Mouse (Mus musculus) intestine, embryonic 14.5 days (tissue): ENCODE measurements around the gene P2ry12. TPM values are rescaled to one million over a fixed set of nuclear protein-coding genes. Genes with fewer than 3 reads are reported as not detected.

ENCODE experiments used
- ATAC-seq: fragments of 200-750 bp; cut with Nextera tagmentation; replicated peaks from 2 replicates; pipeline ENCODE4 v1.8.0; 2017; ENCODE audit warnings: low read depth, moderate number of reproducible peaks, moderate TSS enrichment, moderate library complexity; ENCODE audit not compliant: low FRiP score, low TSS enrichment
- DNase-seq: peaks from one replicate; pipeline ENCODE4 v3.0.0-alpha.2; 2018; ENCODE audit warnings: low spot score
- H3K27ac ChIP-seq: fragments of 300-500 bp; sonication (generic); 2 replicates; pipeline ENCODE4 v1.5.1; 2014; ENCODE audit warnings: low read depth, mild to moderate bottlenecking, control low read depth
- H3K27me3 ChIP-seq: fragments of 300-500 bp; sonication (generic); replicated peaks from 2 replicates; pipeline ENCODE4 v1.6.1; 2014; ENCODE audit warnings: low read length, control low read depth; ENCODE audit not compliant: control insufficient read depth, insufficient read depth
- H3K36me3 ChIP-seq: fragments of 300-500 bp; sonication (generic); 2 replicates; pipeline ENCODE4 v1.6.1; 2014; ENCODE audit warnings: low read length, control low read depth; ENCODE audit not compliant: control insufficient read depth, insufficient read depth
- H3K4me1 ChIP-seq: fragments of 300-500 bp; sonication (generic); replicated peaks from 2 replicates; pipeline ENCODE4 v1.6.1; 2014; ENCODE audit warnings: low read length, control low read depth, mixed read lengths; ENCODE audit not compliant: control insufficient read depth, insufficient read depth
- H3K4me2 ChIP-seq: fragments of 300-500 bp; sonication (generic); 2 replicates; pipeline ENCODE4 v1.6.1; 2014; ENCODE audit warnings: low read length
- H3K4me3 ChIP-seq: fragments of 300-500 bp; sonication (generic); 2 replicates; pipeline ENCODE4 v1.5.1; 2014; ENCODE audit warnings: low read depth, low read length, control low read depth, mixed read lengths
- H3K9ac ChIP-seq: fragments of 300-500 bp; sonication (generic); 2 replicates; pipeline ENCODE4 v1.6.1; 2014; ENCODE audit warnings: mild to moderate bottlenecking, low read length
- H3K9me3 ChIP-seq: fragments of 300-500 bp; sonication (generic); 2 replicates; pipeline ENCODE4 v1.6.1; 2016; ENCODE audit warnings: low read length, control low read depth; ENCODE audit not compliant: control insufficient read depth
- WGBS: fragments of 180-500 bp; shearing (Covaris S2); extraction: QIAGEN DNeasy Blood & Tissue Kit; methylation state at CpG from one replicate; pipeline ENCODE4 v1.1.7; 2014; 5-methylcytosine and 5-hydroxymethylcytosine counted together
- polyA plus RNA-seq: library from polyadenylated mRNA; unstranded; fragments of >200 nt; fragmentation: Nextera tagmentation; extraction: Ambion mirVana; gene quantifications from 2 replicates; pipeline ENCODE4 v1.2.1, GENCODE M21; 2014

Gene P2ry12
- polyA plus RNA-seq, 1 experiment from 2014 or later: 1.9 TPM

DNA sequence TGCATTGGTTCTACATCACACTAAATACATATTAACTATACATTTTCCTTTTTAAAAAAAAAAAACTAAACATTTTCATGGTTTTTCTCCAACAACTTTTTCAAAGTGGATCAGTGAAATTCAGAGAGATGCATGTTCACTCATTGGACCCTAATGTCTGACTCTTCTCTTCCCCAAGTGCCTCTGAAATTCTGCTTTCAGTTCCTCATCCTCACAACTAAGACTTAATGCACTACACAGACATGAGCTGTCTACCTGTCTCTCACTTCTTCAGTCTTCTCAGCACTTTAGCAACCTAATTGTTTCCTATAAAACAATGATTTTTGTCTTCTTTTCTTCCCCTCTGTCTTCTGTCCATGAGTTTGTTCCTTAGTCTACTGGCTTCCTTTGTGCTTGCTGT is 37.3 kb downstream of the P2ry12 start:
- ATAC-seq: no peak
- Histone ChIP-seq H3K9me3 (no peaks in the 10 kb centered on the region), H3K27me3 (no peaks in the 10 kb centered on the region), H3K4me2 (no peak overlapping the region), H3K4me3 (no peak overlapping the region), H3K36me3 (no peaks in the 10 kb centered on the region), H3K27ac (no peak overlapping the region), H3K4me1 (no peaks in the 10 kb centered on the region), H3K9ac (no peak overlapping the region)
- no peak for DNase-seq

DNA sequence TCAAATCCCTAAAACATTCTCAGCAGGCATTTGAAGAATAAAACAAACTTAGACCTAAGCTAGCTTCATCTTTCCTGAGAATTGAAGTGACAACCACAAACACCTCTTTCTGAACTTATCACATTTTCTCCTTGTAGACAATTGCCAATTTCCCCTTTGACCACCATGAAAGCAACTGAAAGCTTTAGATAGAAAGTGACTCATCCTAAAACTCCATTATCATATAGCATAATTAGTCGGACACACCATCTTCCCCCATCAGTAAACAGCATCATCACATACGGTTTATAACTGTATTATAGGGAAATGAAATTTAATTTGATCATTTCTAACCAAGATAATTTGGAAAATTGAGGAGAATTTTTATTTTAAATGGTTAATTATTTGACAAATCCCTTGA is 40.4 kb downstream of the P2ry12 start:
- Histone ChIP-seq H3K27me3 (no peaks in the 10 kb centered on the region), H3K4me1 (no peaks in the 10 kb centered on the region), H3K4me2 (no peak overlapping the region), H3K36me3 (no peaks in the 10 kb centered on the region), H3K4me3 (no peak overlapping the region), H3K9me3 (no peaks in the 10 kb centered on the region), H3K9ac (no peak overlapping the region), H3K27ac (no peak overlapping the region)
- DNase-seq: no peak
- WGBS: 89% methylated on average over 2 of the region's 2 CpGs
- ATAC-seq: no peak

DNA sequence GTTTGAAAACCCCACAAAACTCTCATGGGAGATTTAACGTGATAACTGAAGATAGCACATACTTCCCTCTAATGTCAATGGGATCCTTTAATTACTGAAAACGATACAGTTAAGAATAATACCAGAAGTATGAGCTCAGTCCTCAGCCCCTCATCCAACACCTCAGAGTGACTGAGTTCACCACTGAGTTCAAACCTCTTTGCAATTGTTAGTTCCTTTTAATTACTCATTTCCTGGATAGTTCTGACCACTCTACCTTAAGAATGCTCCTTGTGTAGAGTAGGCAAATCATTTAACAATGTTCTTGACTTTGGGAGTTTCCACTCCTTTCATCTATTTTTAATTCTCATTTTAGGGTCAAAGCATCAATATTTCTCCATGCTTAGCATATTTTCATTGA is 43.3 kb downstream of the P2ry12 start:
- DNase-seq (no peak), ATAC-seq (no peak)
- Histone ChIP-seq H3K9me3 (no peaks in the 10 kb centered on the region), H3K4me2 (no peak overlapping the region), H3K4me3 (no peak overlapping the region), H3K36me3 (no peaks in the 10 kb centered on the region), H3K4me1 (no peaks in the 10 kb centered on the region), H3K27ac (no peak overlapping the region), H3K9ac (no peak overlapping the region), H3K27me3 (no peaks in the 10 kb centered on the region)
- 83% methylated on average over 2 of the region's 2 CpGs for WGBS

DNA sequence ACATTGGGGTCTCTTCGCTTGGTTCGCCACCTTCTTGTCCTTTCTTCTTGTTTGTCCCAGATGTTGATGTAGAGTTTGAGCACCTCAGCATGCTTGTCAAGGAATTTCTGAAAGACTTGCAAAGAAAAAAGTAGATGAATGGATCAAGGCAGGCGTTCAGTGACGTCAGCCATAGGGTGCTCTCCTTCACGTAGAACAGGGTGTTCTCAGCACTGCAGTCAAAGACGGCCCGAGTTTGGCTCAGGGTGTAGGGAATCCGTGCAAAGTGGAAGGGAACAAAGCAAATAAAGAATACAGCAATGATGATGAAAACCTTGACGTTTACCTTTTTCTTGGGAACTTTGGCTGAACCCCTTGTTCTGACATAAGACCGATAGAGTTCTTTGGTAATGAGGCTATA is 45.5 kb downstream of the P2ry12 start:
- Histone ChIP-seq H3K36me3 (no peaks in the 10 kb centered on the region), H3K27ac (no peak overlapping the region), H3K4me2 (no peak overlapping the region), H3K9ac (no peak overlapping the region), H3K27me3 (no peaks in the 10 kb centered on the region), H3K4me3 (no peak overlapping the region), H3K4me1 (no peaks in the 10 kb centered on the region), H3K9me3 (no peaks in the 10 kb centered on the region)
- DNase-seq (no peak), ATAC-seq (no peak)
- WGBS: 88% methylated on average over 10 of the region's 10 CpGs

DNA sequence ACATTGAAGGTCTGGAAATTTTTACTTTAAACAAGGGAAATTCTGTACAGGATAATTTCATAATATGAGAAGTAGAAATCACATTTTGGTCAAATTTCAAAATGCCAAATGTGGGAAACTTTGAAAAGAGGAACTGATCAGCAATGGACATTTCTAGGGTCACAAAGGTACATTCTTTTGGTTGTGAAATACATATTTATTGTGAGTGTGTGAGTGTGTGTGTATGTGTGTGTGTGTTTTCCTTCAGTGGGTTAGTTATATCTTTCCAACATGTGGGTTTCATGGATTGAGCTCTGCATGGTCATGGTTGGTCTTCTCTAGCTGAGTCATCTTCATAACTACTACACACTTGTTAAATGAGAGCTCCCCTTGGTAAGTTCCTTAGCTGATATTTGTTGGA is 50.3 kb downstream of the P2ry12 start:
- no peak for ATAC-seq

DNA sequence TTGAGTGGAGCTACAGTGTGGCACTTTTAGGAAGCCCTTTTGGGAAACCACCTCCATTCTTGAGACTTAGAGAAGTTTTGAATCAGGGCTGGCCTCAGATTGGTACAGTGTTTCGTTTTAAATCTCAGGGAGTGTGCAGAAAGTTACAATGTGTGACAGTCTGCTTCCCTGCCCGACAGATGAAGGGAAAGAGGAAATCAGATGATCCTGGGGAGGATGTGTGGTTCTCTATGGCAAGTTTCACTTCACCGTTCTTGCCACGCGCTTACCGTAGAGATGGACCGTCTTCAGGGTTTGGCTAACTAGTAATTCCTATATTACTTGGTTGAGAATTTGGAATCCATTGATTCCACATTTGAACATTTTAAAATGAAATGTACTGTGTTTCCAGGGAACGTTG is 50.9 kb downstream of the P2ry12 start:
- Histone ChIP-seq H3K4me3 (no peak overlapping the region), H3K36me3 (no peaks in the 10 kb centered on the region), H3K9ac (no peak overlapping the region), H3K27me3 (no peaks in the 10 kb centered on the region), H3K4me2 (no peak overlapping the region), H3K4me1 (no peaks in the 10 kb centered on the region), H3K27ac (no peak overlapping the region), H3K9me3 (no peaks in the 10 kb centered on the region)
- WGBS: 90% methylated on average over 8 of the region's 8 CpGs
- DNase-seq (no peak), ATAC-seq (no peak)

More for the DNA sequence above, 50.3 kb downstream of the P2ry12 start:
- H3K4me3 ChIP-seq: no peak overlapping the region
- H3K9ac ChIP-seq: no peak overlapping the region
- H3K27ac ChIP-seq: no peak overlapping the region
- no peaks in the 10 kb centered on the region for H3K4me1 ChIP-seq
- no peak for DNase-seq
- H3K36me3 ChIP-seq: no peaks in the 10 kb centered on the region
- H3K9me3 ChIP-seq: no peaks in the 10 kb centered on the region
- no peaks in the 10 kb centered on the region for H3K27me3 ChIP-seq
- no peak overlapping the region for H3K4me2 ChIP-seq

DNA sequence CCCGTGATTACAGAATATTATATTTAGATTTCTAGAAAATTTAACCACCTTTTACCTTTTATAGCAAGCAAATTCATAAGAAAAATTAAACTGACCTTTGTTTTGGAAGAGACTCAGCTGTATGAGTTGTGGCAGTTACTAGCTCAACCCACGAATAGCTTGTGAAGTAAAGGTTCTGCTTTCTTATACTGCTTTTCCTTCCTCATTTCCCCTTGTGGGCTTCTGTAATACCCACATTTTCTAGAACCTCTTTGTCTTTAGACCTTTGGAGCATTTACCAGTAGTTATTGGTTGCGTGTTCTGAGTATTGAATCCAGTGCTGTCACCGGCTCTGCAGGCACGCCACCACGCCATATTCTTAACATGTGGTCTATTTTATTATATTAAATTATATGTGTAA is 51.9 kb downstream of the P2ry12 start, which contains the start of gene P2ry13:
Gene P2ry13, minus strand, starts transcription at position 156 of the 400 bp plus-strand sequence.
- Histone ChIP-seq H3K4me1 (no peaks in the 10 kb centered on the region), H3K9ac (no peak within 1 kb of the TSS), H3K4me2 (no peak within 1 kb of the TSS), H3K27ac (no peak within 1 kb of the TSS), H3K4me3 (no peak within 1 kb of the TSS), H3K27me3 (no peaks in the 10 kb centered on the region), H3K9me3 (no peaks in the 10 kb centered on the region), H3K36me3 (no peaks in the 10 kb centered on the region)
- DNase-seq (no peak), ATAC-seq (no peak)
- WGBS: 90% methylated on average over 6 of the region's 6 CpGs

DNA sequence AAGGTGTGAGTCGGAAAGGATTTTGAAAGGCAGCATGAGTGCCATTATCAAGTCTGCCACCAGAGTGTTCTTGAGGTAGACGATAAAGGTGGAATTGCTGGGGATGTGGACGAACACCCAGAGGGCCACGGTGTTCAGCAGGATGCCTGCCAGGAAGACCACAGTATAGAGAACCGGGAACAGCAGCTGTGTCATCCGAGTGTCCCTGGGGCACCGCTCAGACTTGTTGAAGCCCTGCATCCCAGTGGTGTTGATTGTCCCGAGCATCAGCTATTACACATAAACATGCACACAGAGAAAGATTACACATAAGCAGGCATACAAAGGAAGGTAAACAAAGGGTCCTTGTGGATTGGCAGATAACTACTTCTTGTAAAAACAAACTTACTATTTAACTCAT is 52.6 kb downstream of the P2ry12 start:
- H3K27me3 ChIP-seq: no peaks in the 10 kb centered on the region
- H3K27ac ChIP-seq: no peak overlapping the region
- 77% methylated on average over 8 of the region's 8 CpGs for WGBS
- no peak overlapping the region for H3K4me2 ChIP-seq
- DNase-seq: no peak
- H3K9me3 ChIP-seq: no peaks in the 10 kb centered on the region
- no peak overlapping the region for H3K9ac ChIP-seq
- H3K4me3 ChIP-seq: no peak overlapping the region
- no peak for ATAC-seq
- H3K36me3 ChIP-seq: no peaks in the 10 kb centered on the region
- no peaks in the 10 kb centered on the region for H3K4me1 ChIP-seq

DNA sequence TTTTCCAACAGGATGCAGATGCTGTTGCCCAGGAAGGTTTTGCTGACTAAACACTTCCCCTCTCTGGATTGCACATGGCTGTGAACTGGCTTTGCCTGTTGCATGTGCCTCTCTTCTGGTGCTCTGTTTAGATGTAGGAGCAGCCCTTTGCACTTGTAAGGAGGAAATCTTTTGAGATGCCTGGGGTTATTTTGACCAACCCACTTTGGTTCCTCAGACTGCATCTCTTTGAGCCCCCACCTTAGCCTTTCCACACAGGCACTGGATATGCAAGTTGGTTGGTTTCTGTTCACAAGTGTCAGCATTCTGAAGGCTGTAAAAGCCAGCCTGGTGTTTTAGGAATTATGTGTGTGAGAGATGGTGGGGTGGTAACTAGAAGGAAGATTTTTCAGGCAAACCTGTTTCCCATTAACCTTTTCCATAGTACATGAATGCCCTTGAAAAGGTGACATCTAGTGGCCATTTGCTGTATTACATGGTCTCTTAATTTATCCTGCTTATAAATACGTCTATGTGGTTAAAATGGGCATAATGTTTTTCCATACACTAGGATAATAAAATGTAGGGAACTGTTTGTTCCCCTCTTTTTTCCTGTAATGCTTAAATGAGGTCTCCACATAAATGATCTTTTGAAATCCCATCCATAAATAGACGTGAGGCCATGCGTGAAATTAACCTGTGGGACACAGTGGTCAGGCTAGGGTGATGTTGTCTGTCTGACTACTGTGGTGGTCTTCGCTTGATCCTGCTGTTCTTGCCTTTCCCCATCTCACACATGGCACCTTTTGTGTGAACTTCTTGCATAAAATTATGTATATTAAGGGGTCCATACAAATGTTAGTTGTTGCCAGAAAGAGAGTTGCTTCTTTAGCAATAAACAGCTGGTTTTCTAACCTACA is 53.8 kb downstream of the P2ry12 start:
- no peak overlapping the region for H3K9ac ChIP-seq
- no peaks in the 10 kb centered on the region for H3K36me3 ChIP-seq
- H3K27ac ChIP-seq: no peak overlapping the region
- no peak for DNase-seq
- no peak for ATAC-seq
- H3K4me3 ChIP-seq: no peak overlapping the region
- WGBS: 72% methylated on average over 4 of the region's 4 CpGs
- H3K9me3 ChIP-seq: no peaks in the 10 kb centered on the region
- H3K27me3 ChIP-seq: no peaks in the 10 kb centered on the region
- H3K4me1 ChIP-seq: no peaks in the 10 kb centered on the region
- no peak overlapping the region for H3K4me2 ChIP-seq
